Mouse (Mus musculus) ES-E14 (cell line): Measurements from ENCODE around the gene Basp1. TPM values are rescaled to one million over a fixed set of nuclear protein-coding genes. Genes with fewer than 3 reads are reported as not detected.

Experiments
- DNase-seq: peaks from one replicate; pipeline ENCODE4 v3.0.0-alpha.2; 2013; ENCODE audit warnings: low read depth, low spot score
- H3K27ac ChIP-seq: 2 replicates; pipeline ENCODE4 v1.5.1; 2012; ENCODE audit warnings: low read depth, mild to moderate bottlenecking, low read length, moderate library complexity, mixed read lengths; ENCODE audit not compliant: poor library complexity, insufficient read depth, severe bottlenecking
- H3K36me3 ChIP-seq: 2 replicates; pipeline ENCODE4 v1.6.1; 2012; ENCODE audit warnings: mild to moderate bottlenecking, low read length, moderate library complexity, mixed read lengths; ENCODE audit not compliant: control insufficient read depth, poor library complexity, insufficient read depth, severe bottlenecking
- H3K4me1 ChIP-seq, 2 experiments: fragments of 150-350 bp in 1 of 2; sonication (generic) in 1 of 2; 2 replicates each; pipeline ENCODE4 v1.6.1; 2012; ENCODE audit warnings: low read length in 2 of 2, mild to moderate bottlenecking in 1 of 2, mixed read lengths in 1 of 2; ENCODE audit not compliant: control insufficient read depth in 2 of 2, insufficient read depth in 2 of 2, poor library complexity in 1 of 2
- H3K4me3 ChIP-seq, 2 experiments: fragments of 150-350 bp in 1 of 2; sonication (generic) in 1 of 2; 2 replicates each; pipeline ENCODE4 v1.5.1; 2012; ENCODE audit warnings: low read length in 2 of 2, low read depth in 1 of 2, mild to moderate bottlenecking in 1 of 2, mixed read lengths in 1 of 2; ENCODE audit not compliant: insufficient read depth in 1 of 2, poor library complexity in 1 of 2, severe bottlenecking in 1 of 2
- H3K9ac ChIP-seq: 2 replicates; pipeline ENCODE4 v1.6.1; 2012; ENCODE audit warnings: low read depth, mild to moderate bottlenecking, low read length, mixed read lengths; ENCODE audit not compliant: poor library complexity, insufficient read depth, severe bottlenecking
- H3K9me3 ChIP-seq: fragments of 150-350 bp; sonication (generic); 2 replicates; pipeline ENCODE4 v1.6.1; 2012; ENCODE audit warnings: low read depth, mild to moderate bottlenecking, low read length; ENCODE audit not compliant: control insufficient read depth, insufficient read depth
- CHD2 ChIP-seq: IDR thresholded peaks from 2 replicates; pipeline ENCODE4 v1.6.1; 2014; ENCODE audit warnings: mild to moderate bottlenecking, low read depth, low read length, inconsistent platforms
- HCFC1 ChIP-seq: IDR thresholded peaks from 2 replicates; pipeline ENCODE4 v1.6.1; 2012; ENCODE audit warnings: low read length, inconsistent platforms, borderline replicate concordance; ENCODE audit not compliant: insufficient read depth
- MAFK ChIP-seq: IDR thresholded peaks from 2 replicates; pipeline ENCODE4 v1.6.1; 2014; ENCODE audit warnings: mild to moderate bottlenecking, low read depth, low read length, inconsistent platforms; ENCODE audit not compliant: insufficient read depth
- ZC3H11A ChIP-seq: IDR thresholded peaks from 2 replicates; pipeline ENCODE4 v1.6.1; 2012; ENCODE audit warnings: low read depth, mild to moderate bottlenecking, inconsistent platforms, low read length, borderline replicate concordance
- ZNF384 ChIP-seq: IDR thresholded peaks from 2 replicates; pipeline ENCODE4 v1.6.1; 2012; ENCODE audit warnings: low read depth, low read length, inconsistent platforms
- in situ Hi-C, 2 experiments: fragments of 600-800 bp; cut with MboI; formaldehyde crosslinking; loops; one replicate each; pipeline ENCODE4 v1.15.1; 2025; ENCODE audit warnings: low sequenced_read_pairs in 2 of 2, inconsistent platforms in 1 of 2; ENCODE audit not compliant: unreplicated experiment in 2 of 2
- total RNA-seq: library from RNA; depleted of rRNA; stranded (reverse); fragments of 300-350 nt; gene quantifications from 2 replicates; pipeline ENCODE4 v1.2.3, GENCODE M21; 2012

Gene Basp1
- total RNA-seq, 1 experiment, result 120 TPM

- Histone ChIP-seq H3K9ac (no peak overlapping the region), H3K27ac (no peak overlapping the region), H3K4me3 (peak overlapping the region; percentile 19 to 36; a peak in 2 of 4 replicates), H3K36me3 (no peaks in the 10 kb centered on the region), H3K4me1 (no peaks in the 10 kb centered on the region), H3K9me3 (no peaks in the 10 kb centered on the region)
- in situ Hi-C loops, result loop anchor here (5.0 to 25.0 kb wide), 2 partner anchors 271 to 276 kb away; no protein-coding TSS in a partner anchor
- peak; percentile 80 for DNase-seq
- TF ChIP-seq ZC3H11A (peak; percentile 86; the same call in 1 of the 2 replicates), MAFK (no peak)
These were observed 27.7 kb upstream of the Basp1 start for GRCm38 (mm10) chr15:25440991-25441867.

- DNase-seq, result no peak
- Histone ChIP-seq H3K4me1 (no peaks in the 10 kb centered on the region), H3K4me3 (no peak overlapping the region), H3K36me3 (no peaks in the 10 kb centered on the region), H3K9ac (no peak overlapping the region), H3K9me3 (no peaks in the 10 kb centered on the region), H3K27ac (no peak overlapping the region)
- TF ChIP-seq CHD2 (no peak), MAFK (no peak), ZNF384 (no peak), ZC3H11A (no peak), HCFC1 (no peak)
- in situ Hi-C loops, result loop anchor here (5.0 to 25.0 kb wide), 2 partner anchors 272 to 277 kb away; no protein-coding TSS in a partner anchor
These were observed 26.8 kb upstream of the Basp1 start for GRCm38 (mm10) chr15:25440317-25440716.

DNA sequence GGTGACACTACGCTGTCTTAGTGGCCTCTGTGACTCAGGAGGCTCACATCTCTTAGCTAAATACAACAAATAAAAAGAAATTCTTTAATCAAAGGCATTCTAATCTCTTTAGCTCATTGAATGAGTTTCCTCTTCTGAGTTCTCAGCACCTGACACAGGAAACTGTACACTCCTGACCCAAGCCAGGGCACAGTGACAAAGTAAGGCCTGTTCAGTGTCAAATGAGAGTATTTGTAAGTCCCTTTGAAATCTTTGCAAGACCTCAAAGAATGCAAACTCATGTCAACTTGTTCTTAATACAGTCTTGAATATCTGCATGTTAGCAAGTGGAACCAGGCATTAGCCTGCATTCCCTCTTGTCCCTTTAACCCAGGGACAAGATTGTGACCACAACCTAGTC lies 18.8 kb upstream of the Basp1 start:
- no peaks in the 10 kb centered on the region for H3K4me1 ChIP-seq

DNA sequence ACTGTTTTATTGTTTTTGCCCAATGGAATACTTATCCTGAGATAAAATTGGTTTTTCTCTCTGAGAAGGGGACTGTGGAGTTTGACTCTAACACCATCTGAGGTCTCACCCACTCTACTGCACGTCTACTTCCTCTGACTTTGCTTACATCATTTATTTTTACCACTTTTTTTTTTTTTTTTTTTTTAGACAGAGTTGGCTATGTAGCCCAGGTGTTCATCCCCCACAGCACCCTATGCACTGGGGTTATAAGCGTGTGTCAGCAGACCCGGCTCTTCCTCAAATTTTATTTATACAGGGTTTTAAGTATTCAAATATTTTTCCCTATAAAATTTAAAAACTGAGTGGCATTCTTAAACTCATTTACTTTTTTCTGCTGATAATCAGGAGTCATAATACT lies 16.6 kb upstream of the Basp1 start:
- H3K4me3 ChIP-seq, result no peak overlapping the region
- no peaks in the 10 kb centered on the region for H3K9me3 ChIP-seq
- H3K4me1 ChIP-seq, result no peaks in the 10 kb centered on the region
- DNase-seq, result no peak
- TF ChIP-seq ZNF384, result no peak
- no peak overlapping the region for H3K27ac ChIP-seq
- H3K9ac ChIP-seq, result no peak overlapping the region
- H3K36me3 ChIP-seq, result no peaks in the 10 kb centered on the region
- in situ Hi-C loops, result loop anchor here in 1 of 2 experiments (25.0 kb wide), 1 partner anchor 282 kb away; no protein-coding TSS in a partner anchor

More for the DNA sequence above, 18.8 kb upstream of the Basp1 start:
- Histone ChIP-seq H3K27ac (no peak overlapping the region), H3K4me3 (no peak overlapping the region), H3K9ac (no peak overlapping the region), H3K9me3 (no peaks in the 10 kb centered on the region), H3K36me3 (no peaks in the 10 kb centered on the region)
- in situ Hi-C loops, result loop anchor here in 1 of 2 experiments (25.0 kb wide), 1 partner anchor 280 kb away; no protein-coding TSS in a partner anchor
- no peak for TF ChIP-seq MAFK
- TF ChIP-seq ZNF384, result no peak
- no peak for TF ChIP-seq HCFC1
- no peak for TF ChIP-seq CHD2
- DNase-seq, result no peak
